Mouse (Mus musculus): ENCODE measurements around the gene Olfr481. TPM values are rescaled to one million over a fixed set of nuclear protein-coding genes. Genes with fewer than 3 reads are reported as not detected.

The Olfr481 gene
- not detected in 2 replicates for polyA plus RNA-seq (2016; fragmentation: Nextera tagmentation; extraction: Ambion mirVana)

GRCm38 (mm10) chr7:108079555-108079954, at the start of gene Olfr481:
Olfr481 (plus strand) TSS chr7:108079855.
- Histone ChIP-seq H3K36me3 (no peaks in the 10 kb centered on the region), H3K27me3 (ENCODE audit: low read depth, poor library complexity, severe bottlenecking) (no peaks in the 10 kb centered on the region), H3K9me3 (replicated peaks) (no peaks in the 10 kb centered on the region), H3K4me3 (no peak within 1 kb of the TSS), H3K27ac (no peak within 1 kb of the TSS), H3K4me1 (no peaks in the 10 kb centered on the region)
- DNase-seq (ENCODE audit: low spot score), result no peak

- Histone ChIP-seq H3K4me1 (no peaks in the 10 kb centered on the region), H3K27ac (no peak within 1 kb of the TSS), H3K36me3 (no peaks in the 10 kb centered on the region), H3K9me3 (replicated peaks) (no peaks in the 10 kb centered on the region), H3K27me3 (ENCODE audit: low read depth, poor library complexity, severe bottlenecking) (no peaks in the 10 kb centered on the region), H3K4me3 (no peak within 1 kb of the TSS)
- 91% methylated on average over 3 of the region's 3 CpGs for WGBS
- DNase-seq (ENCODE audit: low spot score), result no peak
These were observed 45.8 kb upstream of the Olfr481 start, which contains the start of gene Olfr478 for GRCm38 (mm10) chr7:108033889-108034288. Olfr478 (minus strand) TSS chr7:108033989.

- H3K4me3 ChIP-seq, result no peak within 1 kb of the TSS
- H3K36me3 ChIP-seq, result no peaks in the 10 kb centered on the region
- 93% methylated on average over 2 of the region's 2 CpGs for WGBS
These were observed 29.3 kb upstream of the Olfr481 start, which contains the start of gene Olfr479 for GRCm38 (mm10) chr7:108050393-108050792. Olfr479 (plus strand) TSS chr7:108050693.

GRCm38 (mm10) chr7:108067246-108067645, 12.4 kb upstream of the Olfr481 start, which contains the start of gene Olfr480:
Olfr480 (minus strand) TSS chr7:108067346.
- no peaks in the 10 kb centered on the region for H3K36me3 ChIP-seq
- WGBS, result 83% methylated on average over 1 of the region's 1 CpGs
- no peaks in the 10 kb centered on the region for H3K9me3 ChIP-seq (replicated peaks)
- no peak within 1 kb of the TSS for H3K27ac ChIP-seq
- DNase-seq (ENCODE audit: low spot score), result no peak
- H3K4me1 ChIP-seq, result no peaks in the 10 kb centered on the region
- no peak within 1 kb of the TSS for H3K4me3 ChIP-seq
- no peaks in the 10 kb centered on the region for H3K27me3 ChIP-seq (ENCODE audit: low read depth, poor library complexity, severe bottlenecking)

More at GRCm38 (mm10) chr7:108050393-108050792, 29.3 kb upstream of the Olfr481 start, which contains the start of gene Olfr479:
- Histone ChIP-seq H3K27me3 (ENCODE audit: low read depth, poor library complexity, severe bottlenecking) (no peaks in the 10 kb centered on the region), H3K4me1 (no peaks in the 10 kb centered on the region), H3K9me3 (replicated peaks) (no peaks in the 10 kb centered on the region), H3K27ac (no peak within 1 kb of the TSS)
- no peak for DNase-seq (ENCODE audit: low spot score)

- no peaks in the 10 kb centered on the region for H3K36me3 ChIP-seq
- no peaks in the 10 kb centered on the region for H3K9me3 ChIP-seq (replicated peaks)
- 85% methylated on average over 1 of the region's 1 CpGs for WGBS
- no peak within 1 kb of the TSS for H3K4me3 ChIP-seq
- no peak for DNase-seq (ENCODE audit: low spot score)
- H3K4me1 ChIP-seq, result no peaks in the 10 kb centered on the region
- H3K27ac ChIP-seq, result no peak within 1 kb of the TSS
- no peaks in the 10 kb centered on the region for H3K27me3 ChIP-seq (ENCODE audit: low read depth, poor library complexity, severe bottlenecking)
These were observed 17.8 kb downstream of the Olfr481 start, which contains the start of gene Olfr482 for GRCm38 (mm10) chr7:108097486-108097885. Olfr482 (minus strand) TSS chr7:108097586.

- H3K27me3 ChIP-seq (ENCODE audit: low read depth, poor library complexity, severe bottlenecking), result no peaks in the 10 kb centered on the region
- no peak within 1 kb of the TSS for H3K27ac ChIP-seq
- no peaks in the 10 kb centered on the region for H3K9me3 ChIP-seq (replicated peaks)
- no peaks in the 10 kb centered on the region for H3K36me3 ChIP-seq
- 86% methylated on average over 1 of the region's 1 CpGs for WGBS
- no peak for DNase-seq (ENCODE audit: low spot score)
- no peak within 1 kb of the TSS for H3K4me3 ChIP-seq
- H3K4me1 ChIP-seq, result no peaks in the 10 kb centered on the region
These were observed 20.9 kb downstream of the Olfr481 start, which contains the start of gene Olfr483 for GRCm38 (mm10) chr7:108100549-108100948. Olfr483 (plus strand) TSS chr7:108100849.

GRCm38 (mm10) chr7:108120681-108121080, 41.0 kb downstream of the Olfr481 start:
- no peaks in the 10 kb centered on the region for H3K27me3 ChIP-seq (ENCODE audit: low read depth, poor library complexity, severe bottlenecking)
- no peak overlapping the region for H3K27ac ChIP-seq
- DNase-seq (ENCODE audit: low spot score), result no peak
- H3K4me3 ChIP-seq, result no peak overlapping the region
- H3K4me1 ChIP-seq, result no peaks in the 10 kb centered on the region
- no peaks in the 10 kb centered on the region for H3K36me3 ChIP-seq
- 10% methylated on average over 1 of the region's 1 CpGs for WGBS
- no peaks in the 10 kb centered on the region for H3K9me3 ChIP-seq (replicated peaks)

- Histone ChIP-seq H3K4me1 (no peaks in the 10 kb centered on the region), H3K27ac (no peak overlapping the region), H3K27me3 (ENCODE audit: low read depth, poor library complexity, severe bottlenecking) (no peaks in the 10 kb centered on the region), H3K36me3 (no peaks in the 10 kb centered on the region), H3K9me3 (replicated peaks) (no peaks in the 10 kb centered on the region), H3K4me3 (no peak overlapping the region)
- WGBS, result 80% methylated on average over 1 of the region's 1 CpGs
- no peak for DNase-seq (ENCODE audit: low spot score)
These were observed 41.8 kb downstream of the Olfr481 start for GRCm38 (mm10) chr7:108121416-108121815.

GRCm38 (mm10) chr7:108127349-108127748, 47.7 kb downstream of the Olfr481 start, which contains the start of gene Olfr484:
Olfr484 (minus strand) TSS chr7:108127449.
- Histone ChIP-seq H3K9me3 (replicated peaks) (no peaks in the 10 kb centered on the region), H3K36me3 (no peaks in the 10 kb centered on the region), H3K27ac (no peak within 1 kb of the TSS), H3K4me1 (no peaks in the 10 kb centered on the region), H3K27me3 (ENCODE audit: low read depth, poor library complexity, severe bottlenecking) (no peaks in the 10 kb centered on the region), H3K4me3 (no peak within 1 kb of the TSS)
- no peak for DNase-seq (ENCODE audit: low spot score)

Other genes starting within 250 kb of the Olfr481 start
- not detected in 2 replicates for gene Olfr470, start 232.4 kb upstream of the Olfr481 start, polyA plus RNA-seq (2016; fragmentation: Nextera tagmentation; extraction: Ambion mirVana)
- gene Olfr472, start 182.0 kb upstream of the Olfr481 start, polyA plus RNA-seq (2016; fragmentation: Nextera tagmentation; extraction: Ambion mirVana), result not detected in 2 replicates
- gene Olfr473, start 149.4 kb upstream of the Olfr481 start, polyA plus RNA-seq (2016; fragmentation: Nextera tagmentation; extraction: Ambion mirVana), result not detected in 2 replicates
- not detected in 2 replicates for gene Olfr474, start 125.2 kb upstream of the Olfr481 start, polyA plus RNA-seq (2016; fragmentation: Nextera tagmentation; extraction: Ambion mirVana)
- not detected in 2 replicates for gene Olfr476, start 115.1 kb upstream of the Olfr481 start, polyA plus RNA-seq (2016; fragmentation: Nextera tagmentation; extraction: Ambion mirVana)
- not detected in 2 replicates for gene Olfr477, start 93.2 kb upstream of the Olfr481 start, polyA plus RNA-seq (2016; fragmentation: Nextera tagmentation; extraction: Ambion mirVana)
- not detected in 2 replicates for gene Olfr478, start 45.9 kb upstream of the Olfr481 start, polyA plus RNA-seq (2016; fragmentation: Nextera tagmentation; extraction: Ambion mirVana)
- gene Olfr479, start 29.2 kb upstream of the Olfr481 start, polyA plus RNA-seq (2016; fragmentation: Nextera tagmentation; extraction: Ambion mirVana), result not detected in 2 replicates
- gene Olfr480, start 12.5 kb upstream of the Olfr481 start, polyA plus RNA-seq (2016; fragmentation: Nextera tagmentation; extraction: Ambion mirVana), result not detected in 2 replicates
- 0.10 TPM in 2 replicates for gene Olfr482, start 17.7 kb downstream of the Olfr481 start, polyA plus RNA-seq (2016; fragmentation: Nextera tagmentation; extraction: Ambion mirVana)
- gene Olfr483, start 21.0 kb downstream of the Olfr481 start, polyA plus RNA-seq (2016; fragmentation: Nextera tagmentation; extraction: Ambion mirVana), result not detected in 2 replicates
- gene Olfr484, start 47.6 kb downstream of the Olfr481 start, polyA plus RNA-seq (2016; fragmentation: Nextera tagmentation; extraction: Ambion mirVana), result not detected in 2 replicates
- gene Olfr485, start 80.0 kb downstream of the Olfr481 start, polyA plus RNA-seq (2016; fragmentation: Nextera tagmentation; extraction: Ambion mirVana), result not detected in 2 replicates
- not detected in 2 replicates for gene Olfr486, start 92.9 kb downstream of the Olfr481 start, polyA plus RNA-seq (2016; fragmentation: Nextera tagmentation; extraction: Ambion mirVana)
- gene Olfr487, start 134.8 kb downstream of the Olfr481 start, polyA plus RNA-seq (2016; fragmentation: Nextera tagmentation; extraction: Ambion mirVana), result not detected in 2 replicates
- gene Olfr488, start 178.5 kb downstream of the Olfr481 start, polyA plus RNA-seq (2016; fragmentation: Nextera tagmentation; extraction: Ambion mirVana), result not detected in 2 replicates
- gene Olfr490, start 209.1 kb downstream of the Olfr481 start, polyA plus RNA-seq (2016; fragmentation: Nextera tagmentation; extraction: Ambion mirVana), result not detected in 2 replicates
- gene Olfr491, start 233.6 kb downstream of the Olfr481 start, polyA plus RNA-seq (2016; fragmentation: Nextera tagmentation; extraction: Ambion mirVana), result not detected in 2 replicates
- not detected in 2 replicates for gene Olfr492, start 243.8 kb downstream of the Olfr481 start, polyA plus RNA-seq (2016; fragmentation: Nextera tagmentation; extraction: Ambion mirVana)

Measured in limb, embryonic 10.5 days (tissue).